In the genomic region with DNA sequence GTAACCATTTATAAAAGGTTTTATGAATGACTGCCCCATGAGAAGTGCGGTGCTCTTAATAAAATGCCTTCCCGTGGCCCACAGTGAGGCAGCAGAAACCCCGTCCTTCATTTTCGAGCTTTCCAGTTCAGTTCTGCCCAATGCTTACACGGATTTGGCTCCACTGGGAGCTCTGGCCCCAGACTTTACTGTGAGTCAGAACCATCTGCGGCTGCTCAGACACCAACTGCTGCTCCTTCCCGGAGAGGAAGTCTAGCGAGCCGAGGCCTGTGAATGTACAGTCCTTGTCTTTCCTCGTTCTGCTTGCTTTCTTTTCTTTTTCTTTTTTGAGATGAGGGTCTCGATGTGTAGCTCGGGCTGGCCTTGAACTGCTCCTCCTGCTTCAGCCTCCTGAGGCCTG, we compare ENCODE assay signal across 13 mouse cellular contexts. TPM values are rescaled to one million over a fixed set of nuclear protein-coding genes. Genes with fewer than 3 reads are reported as not detected.
DNase-seq lines count a peak whose midpoint lies in the region; ATAC-seq and TF ChIP-seq lines count a peak whose summit lies in the region.
"Had no signal": no experiment of that assay in that cellular context is flagged by ENCODE, and none has a peak within 500 bp of the region (broad histone marks: within the 10 kb centered on the region; RNA-seq: fewer than 3 reads in every experiment).

No protein-coding gene starts in this region.

- H3K4me2 ChIP-seq in forebrain, postnatal 0 days (ENCODE audit: low read depth), result no peak overlapping the region
- no peak overlapping the region for H3K4me2 ChIP-seq in forebrain, embryonic 11.5 days (ENCODE audit: low read depth, low read length, severe bottlenecking)
- H3K4me2 ChIP-seq: embryonic facial prominence, embryonic 15.5 days; hindbrain, embryonic 15.5 days; limb, embryonic 13.5 days had no signal

- peak; percentile 76 for DNase-seq in forebrain, postnatal 0 days
- DNase-seq in forebrain, embryonic 11.5 days (ENCODE audit: low spot score), result no peak
- DNase-seq in cerebellum, postnatal 14 days, result peak; percentile 65 to 72
- DNase-seq in layer of hippocampus, adult 9-11 months, result peak; percentile 80
- peak; percentile 82 to 83 for DNase-seq in right cerebral cortex, postnatal 10 days (ENCODE audit: low spot score in 2 of 2)
- DNase-seq in thymus, postnatal 0 days (ENCODE audit: low spot score), result no peak
- no peak for DNase-seq in thymus, postnatal 14 days
- DNase-seq: lung, adult 2 months had no signal

- H3K9ac ChIP-seq in forebrain, postnatal 0 days, result no peak overlapping the region; the same call in 1 of the 2 replicates
- H3K9ac ChIP-seq in forebrain, embryonic 11.5 days (ENCODE audit: low read length), result no peak overlapping the region
- H3K9ac ChIP-seq: embryonic facial prominence, embryonic 15.5 days; hindbrain, embryonic 15.5 days; limb, embryonic 13.5 days had no signal

- no peak overlapping the region for H3K4me3 ChIP-seq in forebrain, postnatal 0 days (ENCODE audit: low read depth, low read length)
- H3K4me3 ChIP-seq in forebrain, embryonic 11.5 days (ENCODE audit: low read depth, low read length), result no peak overlapping the region
- H3K4me3 ChIP-seq: embryonic facial prominence, embryonic 15.5 days; hindbrain, embryonic 15.5 days; limb, embryonic 13.5 days; megakaryocyte, embryonic 14.5 days had no signal

- peaks cover 4% of the 10 kb centered on the region; the same call in 1 of the 2 replicates for H3K36me3 ChIP-seq in forebrain, postnatal 0 days (ENCODE audit: insufficient read depth)
- H3K36me3 ChIP-seq in forebrain, embryonic 11.5 days (ENCODE audit: control insufficient read depth, insufficient read depth, low read length), result peaks cover 5% of the 10 kb centered on the region

- peak; percentile 30; the same call in 1 of the 2 replicates for ATAC-seq in forebrain, postnatal 0 days
- no peak for ATAC-seq in forebrain, embryonic 11.5 days (replicated peaks; ENCODE audit: low FRiP score)
- no peak for ATAC-seq in megakaryocyte, adult 5-6 weeks (ENCODE audit: poor library complexity, severe bottlenecking)

- TF ChIP-seq CTCF in forebrain, postnatal 0 days (IDR thresholded peaks at IDR 0.05; ENCODE audit: low read depth), result no peak

- peak overlapping the region; percentile 76 for H3K27ac ChIP-seq in forebrain, postnatal 0 days (ENCODE audit: low read depth, low read length)
- no peak overlapping the region for H3K27ac ChIP-seq in forebrain, embryonic 11.5 days (ENCODE audit: low read depth, low read length)
- H3K27ac ChIP-seq: embryonic facial prominence, embryonic 15.5 days; hindbrain, embryonic 15.5 days; limb, embryonic 13.5 days had no signal

- no peaks in the 10 kb centered on the region for H3K9me3 ChIP-seq in forebrain, postnatal 0 days (ENCODE audit: low read length)
- no peaks in the 10 kb centered on the region for H3K9me3 ChIP-seq in forebrain, embryonic 11.5 days (ENCODE audit: control insufficient read depth, low read length)
- H3K9me3 ChIP-seq: embryonic facial prominence, embryonic 15.5 days; hindbrain, embryonic 15.5 days; limb, embryonic 13.5 days had no signal

- 68% methylated on average over 12 of the region's 12 CpGs for WGBS in forebrain, postnatal 0 days
- 95% methylated on average over 12 of the region's 12 CpGs for WGBS in forebrain, embryonic 11.5 days

- peaks cover 10% of the 10 kb centered on the region; the same call in 1 of the 2 replicates for H3K4me1 ChIP-seq in forebrain, postnatal 0 days (ENCODE audit: insufficient read depth)
- H3K4me1 ChIP-seq in forebrain, embryonic 11.5 days (replicated peaks; ENCODE audit: control insufficient read depth, insufficient read depth, low read length), result no peaks in the 10 kb centered on the region
- H3K4me1 ChIP-seq: embryonic facial prominence, embryonic 15.5 days; hindbrain, embryonic 15.5 days; limb, embryonic 13.5 days; megakaryocyte, embryonic 14.5 days had no signal

- no peaks in the 10 kb centered on the region for H3K27me3 ChIP-seq in forebrain, postnatal 0 days (ENCODE audit: insufficient read depth, low read length)
- no peaks in the 10 kb centered on the region for H3K27me3 ChIP-seq in forebrain, embryonic 11.5 days (ENCODE audit: control insufficient read depth, insufficient read depth, low read length)
- H3K27me3 ChIP-seq: embryonic facial prominence, embryonic 15.5 days; hindbrain, embryonic 15.5 days; limb, embryonic 13.5 days; megakaryocyte, embryonic 14.5 days had no signal

RNA-seq across cellular contexts. Expression of a gene that starts 35.4 kb away (rescaled TPM):
- 18.0 and 19.8 TPM in 2 replicates for total RNA-seq in forebrain, postnatal 0 days (2014; rRNA removed)
- polyA plus RNA-seq in forebrain, postnatal 0 days (2015; fragmentation: Nextera tagmentation; extraction: Ambion mirVana), result 17.8 and 18.5 TPM in 2 replicates
- 26.2 and 29.0 TPM in 2 replicates for polyA plus RNA-seq in forebrain, embryonic 11.5 days (2014; fragmentation: Nextera tagmentation; extraction: Ambion mirVana)
- polyA plus RNA-seq in thymus, postnatal 0 days (2015; fragmentation: Nextera tagmentation; extraction: Ambion mirVana), result 24.3 and 25.2 TPM in 2 replicates
- total RNA-seq in megakaryocyte, adult 5-6 weeks (2015), result 10.1 and 11.1 TPM in 2 replicates
- 24.0 and 24.4 TPM in 2 replicates for total RNA-seq in megakaryocyte, adult 5-6 weeks (2017)

RNA-seq across cellular contexts. Expression of a gene that starts 35.4 kb away (rescaled TPM):
- 27.2 and 27.8 TPM in 2 replicates for total RNA-seq in forebrain, postnatal 0 days (2014; rRNA removed)
- polyA plus RNA-seq in forebrain, postnatal 0 days (2015; fragmentation: Nextera tagmentation; extraction: Ambion mirVana), result 43.7 and 45.2 TPM in 2 replicates
- polyA plus RNA-seq in forebrain, embryonic 11.5 days (2014; fragmentation: Nextera tagmentation; extraction: Ambion mirVana), result 65.4 and 76.8 TPM in 2 replicates
- 84.0 and 91.6 TPM in 2 replicates for polyA plus RNA-seq in thymus, postnatal 0 days (2015; fragmentation: Nextera tagmentation; extraction: Ambion mirVana)
- 31.0 and 35.4 TPM in 2 replicates for total RNA-seq in megakaryocyte, adult 5-6 weeks (2015)
- total RNA-seq in megakaryocyte, adult 5-6 weeks (2017), result 58.1 and 62.2 TPM in 2 replicates

Comparison
In these comparisons a context has a peak if more than half of its experiments do, and no peak if none do; other contexts are left out.
1. DNase-seq: peak in forebrain, postnatal 0 days (single experiment), cerebellum, postnatal 14 days (2 of 2), layer of hippocampus, adult 9-11 months (single experiment) and right cerebral cortex, postnatal 10 days (2 of 2); none in forebrain, embryonic 11.5 days (single experiment), thymus, postnatal 0 days (single experiment) and thymus, postnatal 14 days (single experiment).